Comparison of ENCODE assay signal across 40 mouse cellular contexts in genomic region chr13:66063388-66063787, GRCm38 (mm10). TPM values are rescaled to one million over a fixed set of nuclear protein-coding genes. Genes with fewer than 3 reads are reported as not detected.
"Had no signal": no experiment of that assay in that cellular context is flagged by ENCODE, and none has a peak within 500 bp of the region (broad histone marks: within the 10 kb centered on the region; RNA-seq: fewer than 3 reads in every experiment).

No protein-coding gene starts in this region.

RNA-seq across cellular contexts. Expression of gene Gm10324, which starts 56.0 kb away (rescaled TPM):
- total RNA-seq: left cerebral cortex, adult 8-10 months; left cerebral cortex, postnatal 10 days; left cerebral cortex, postnatal 14 days; left cerebral cortex, postnatal 25 days; left cerebral cortex, postnatal 36 days; left cerebral cortex, postnatal 4 days; liver, adult 2 months; megakaryocyte progenitor cell, adult 5-6 weeks; megakaryocyte, adult 5-6 weeks; megakaryocyte-erythroid progenitor cell, adult 5-6 weeks; midbrain, postnatal 0 days; monocyte, adult 5-6 weeks had no signal
- polyA plus RNA-seq: limb, embryonic 10.5 days; limb, embryonic 11.5 days; limb, embryonic 12.5 days; limb, embryonic 13.5 days; limb, embryonic 14.5 days; limb, embryonic 15.5 days; liver, adult 2 months; liver, embryonic 11.5 days; liver, embryonic 12.5 days; liver, embryonic 13.5 days; liver, embryonic 14.5 days; liver, embryonic 15.5 days; liver, embryonic 16.5 days; liver, postnatal 0 days; lung, adult 2 months; lung, embryonic 14.5 days; lung, embryonic 15.5 days; lung, embryonic 16.5 days; lung, postnatal 0 days; macrophage; midbrain, embryonic 10.5 days; midbrain, embryonic 11.5 days; midbrain, embryonic 12.5 days; midbrain, embryonic 13.5 days; midbrain, embryonic 14.5 days; midbrain, embryonic 15.5 days; midbrain, embryonic 16.5 days; midbrain, postnatal 0 days; myocyte; neural tube, embryonic 11.5 days had no signal
